Mouse (Mus musculus): Measurements from ENCODE around the gene Trappc1. TPM values are rescaled to one million over a fixed set of nuclear protein-coding genes. Genes with fewer than 3 reads are reported as not detected.
"Not testable (repeated sequence)": the region's sequence is repeated elsewhere in the genome, so short reads cannot be mapped to it uniquely, and the experiment has no call there.

The Trappc1 gene
- polyA plus RNA-seq (2016; fragmentation: Nextera tagmentation; extraction: Ambion mirVana), result 174 and 188 TPM in 2 replicates

DNA sequence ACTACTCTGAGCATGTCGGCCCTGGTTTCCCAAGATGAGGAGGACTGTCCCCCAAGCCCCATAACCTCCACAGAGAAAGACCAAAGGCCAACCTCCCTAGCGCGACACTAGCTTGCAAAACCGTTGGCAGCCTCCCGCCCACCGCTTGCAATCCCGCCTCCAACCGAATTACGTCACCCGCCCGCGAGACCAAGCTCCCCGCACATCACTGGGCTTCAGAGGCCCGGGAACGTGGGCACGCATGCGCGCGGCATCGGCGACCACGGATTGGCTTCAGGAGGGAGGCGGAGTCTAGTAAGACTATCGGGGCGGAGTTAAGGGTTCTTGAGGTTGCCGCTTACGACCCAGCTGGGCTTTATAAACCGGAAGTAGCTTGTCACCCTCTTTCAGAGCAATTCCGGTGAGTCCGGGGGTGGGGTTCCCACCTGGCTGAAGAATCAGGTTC is at the start of gene Trappc1, which contains the start of gene Cntrob:
Trappc1 (plus strand) TSS at position 314 of the 445 bp plus-strand sequence.
Cntrob (minus strand) TSS at position 109 of the 445 bp plus-strand sequence.
- H3K27ac ChIP-seq (replicated peaks), result peak within 1 kb of the TSS; percentile 97
- no peaks in the 10 kb centered on the region for H3K9me3 ChIP-seq (replicated peaks)
- H3K4me3 ChIP-seq, result peak within 1 kb of the TSS; percentile 73
- peak; percentile 100 for DNase-seq (ENCODE audit: low spot score)
- H3K4me1 ChIP-seq, result peaks cover 67% of the 10 kb centered on the region
- peaks cover 25% of the 10 kb centered on the region for H3K36me3 ChIP-seq
- under 1% methylated on average over 30 of the region's 30 CpGs for WGBS
- peaks cover 25% of the 10 kb centered on the region for H3K27me3 ChIP-seq (ENCODE audit: low read depth, poor library complexity, severe bottlenecking)

- DNase-seq (ENCODE audit: low spot score), result no peak
- Histone ChIP-seq H3K27me3 (ENCODE audit: low read depth, poor library complexity, severe bottlenecking) (0 out of 2 replicates have a peak, but pooled peaks cover 2% of the 10 kb centered on the region), H3K4me3 (no peak overlapping the region), H3K9me3 (replicated peaks) (no peaks in the 10 kb centered on the region), H3K27ac (replicated peaks) (no peak overlapping the region), H3K36me3 (no peaks in the 10 kb centered on the region), H3K4me1 (peaks cover 9% of the 10 kb centered on the region)
- WGBS, result 84% methylated on average over 6 of the region's 6 CpGs
Observed at GRCm38 (mm10) chr11:69275650-69276049, 48.1 kb upstream of the Trappc1 start.

DNA sequence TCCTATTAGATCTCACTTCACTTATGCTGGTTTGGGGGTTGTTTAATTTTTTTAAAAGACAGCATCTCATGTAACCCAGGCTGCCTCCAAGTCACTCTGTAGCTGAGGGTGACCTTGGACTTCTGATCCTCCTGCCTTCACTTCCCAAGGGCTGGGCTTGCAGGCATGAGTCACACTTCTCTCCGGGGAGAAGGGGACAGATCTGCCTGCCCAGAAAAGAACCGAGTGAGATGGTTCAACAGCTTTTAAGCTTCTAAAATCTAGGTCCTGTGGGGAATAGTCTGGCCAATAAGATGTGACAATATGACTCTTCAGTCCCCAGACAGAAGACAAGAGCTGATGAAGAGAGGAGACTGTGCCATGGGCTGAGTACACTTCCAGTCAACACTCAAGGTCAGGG is 47.7 kb upstream of the Trappc1 start:
- WGBS, result 77% methylated on average over 2 of the region's 2 CpGs
- DNase-seq (ENCODE audit: low spot score), result no peak
- Histone ChIP-seq H3K27ac (replicated peaks) (no peak overlapping the region), H3K9me3 (replicated peaks) (no peaks in the 10 kb centered on the region), H3K36me3 (no peaks in the 10 kb centered on the region), H3K4me1 (peaks cover 6% of the 10 kb centered on the region), H3K4me3 (no peak overlapping the region), H3K27me3 (ENCODE audit: low read depth, poor library complexity, severe bottlenecking) (no peaks in the 10 kb centered on the region)

- Histone ChIP-seq H3K9me3 (replicated peaks) (no peaks in the 10 kb centered on the region), H3K4me3 (no peak overlapping the region), H3K4me1 (no peaks in the 10 kb centered on the region), H3K36me3 (no peaks in the 10 kb centered on the region), H3K27ac (replicated peaks) (no peak overlapping the region), H3K27me3 (ENCODE audit: low read depth, poor library complexity, severe bottlenecking) (no peaks in the 10 kb centered on the region)
- no peak for DNase-seq (ENCODE audit: low spot score)
- 78% methylated on average over 5 of the region's 5 CpGs for WGBS
Observed at GRCm38 (mm10) chr11:69277267-69277666, 46.5 kb upstream of the Trappc1 start.

DNA sequence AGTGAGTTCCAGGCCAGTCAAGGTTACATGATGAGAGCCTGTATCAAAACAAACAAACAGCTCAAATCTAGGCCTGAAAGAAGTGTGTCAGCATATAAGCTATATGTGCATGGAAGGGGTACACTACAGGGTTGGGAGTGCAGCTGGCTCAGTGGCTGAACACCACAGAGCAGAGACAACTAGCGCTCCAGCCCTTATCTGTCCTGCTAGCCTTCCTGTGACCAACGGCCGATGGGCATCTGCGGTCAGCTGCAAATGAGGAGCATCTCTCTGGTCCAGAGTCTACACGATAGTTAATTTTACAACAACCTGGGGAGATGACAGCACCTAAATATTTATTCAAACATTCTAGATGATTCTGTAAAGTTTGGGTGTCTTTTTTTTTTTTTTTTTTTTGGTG is 32.7 kb upstream of the Trappc1 start:
- WGBS, result 89% methylated on average over 5 of the region's 5 CpGs
- no peaks in the 10 kb centered on the region for H3K9me3 ChIP-seq (replicated peaks)
- H3K27ac ChIP-seq (replicated peaks), result no peak overlapping the region
- H3K27me3 ChIP-seq (ENCODE audit: low read depth, poor library complexity, severe bottlenecking), result no peaks in the 10 kb centered on the region
- no peak for DNase-seq (ENCODE audit: low spot score)
- H3K4me3 ChIP-seq, result no peak overlapping the region
- no peaks in the 10 kb centered on the region for H3K4me1 ChIP-seq
- no peaks in the 10 kb centered on the region for H3K36me3 ChIP-seq

DNA sequence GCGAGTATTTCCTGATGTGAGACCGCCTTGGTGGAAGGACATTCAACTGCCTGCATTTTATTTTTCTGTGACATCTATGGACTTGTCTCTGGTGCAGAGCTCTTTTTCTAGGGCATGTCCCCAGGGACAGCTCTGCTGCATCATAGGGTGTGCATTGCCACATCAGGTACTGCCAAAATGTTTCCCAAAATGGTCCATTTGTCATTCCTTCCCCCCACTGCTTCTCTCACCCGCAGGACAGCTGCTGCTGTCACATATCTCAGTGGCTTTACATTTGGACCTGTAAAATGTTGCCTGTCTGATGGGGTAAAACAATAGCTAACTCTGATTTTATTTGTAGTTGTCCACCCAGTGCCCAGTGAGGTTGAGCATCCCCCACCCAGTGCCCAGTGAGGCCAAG is 28.5 kb upstream of the Trappc1 start:
- H3K27ac ChIP-seq (replicated peaks), result no peak overlapping the region
- H3K9me3 ChIP-seq (replicated peaks), result no peaks in the 10 kb centered on the region
- no peak overlapping the region for H3K4me3 ChIP-seq
- 96% methylated on average over 3 of the region's 3 CpGs for WGBS
- no peaks in the 10 kb centered on the region for H3K27me3 ChIP-seq (ENCODE audit: low read depth, poor library complexity, severe bottlenecking)
- peaks cover 35% of the 10 kb centered on the region for H3K36me3 ChIP-seq
- DNase-seq (ENCODE audit: low spot score), result no peak
- H3K4me1 ChIP-seq, result peaks cover 5% of the 10 kb centered on the region

- Histone ChIP-seq H3K36me3 (peaks cover 60% of the 10 kb centered on the region), H3K9me3 (replicated peaks) (no peaks in the 10 kb centered on the region), H3K27me3 (ENCODE audit: low read depth, poor library complexity, severe bottlenecking) (no peaks in the 10 kb centered on the region), H3K4me1 (peaks cover 5% of the 10 kb centered on the region), H3K4me3 (no peak overlapping the region), H3K27ac (replicated peaks) (no peak overlapping the region)
- 87% methylated on average over 2 of the region's 2 CpGs for WGBS
- no peak for DNase-seq (ENCODE audit: low spot score)
Observed at GRCm38 (mm10) chr11:69297799-69298198, 26.0 kb upstream of the Trappc1 start.

DNA sequence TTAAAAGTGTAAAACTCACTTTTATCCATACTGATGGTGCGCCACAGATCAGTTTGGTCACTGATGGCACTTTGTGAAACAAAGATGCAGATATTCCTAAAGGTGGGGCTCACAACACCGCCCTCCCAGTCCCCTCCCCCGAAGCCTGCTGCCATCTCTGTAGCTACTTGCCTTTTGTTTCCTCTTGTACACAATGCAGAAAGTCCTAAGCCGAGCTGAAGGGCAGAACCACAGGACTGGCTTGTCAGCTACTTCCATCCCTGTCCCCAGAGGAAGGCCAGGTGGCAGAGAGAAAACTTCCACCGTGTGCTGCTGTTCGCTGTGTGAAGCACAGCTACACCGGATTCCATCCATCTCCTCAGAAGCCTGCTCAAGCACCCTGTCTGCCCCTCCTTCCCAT is 25.5 kb upstream of the Trappc1 start:
- WGBS, result 70% methylated on average over 7 of the region's 7 CpGs
- H3K4me1 ChIP-seq, result peaks cover 5% of the 10 kb centered on the region
- H3K4me3 ChIP-seq, result no peak overlapping the region
- H3K36me3 ChIP-seq, result peaks cover 64% of the 10 kb centered on the region
- DNase-seq (ENCODE audit: low spot score), result no peak
- peak overlapping the region; percentile 52; the same call in 1 of the 2 replicates for H3K27ac ChIP-seq (replicated peaks)
- no peaks in the 10 kb centered on the region for H3K9me3 ChIP-seq (replicated peaks)
- no peaks in the 10 kb centered on the region for H3K27me3 ChIP-seq (ENCODE audit: low read depth, poor library complexity, severe bottlenecking)

DNA sequence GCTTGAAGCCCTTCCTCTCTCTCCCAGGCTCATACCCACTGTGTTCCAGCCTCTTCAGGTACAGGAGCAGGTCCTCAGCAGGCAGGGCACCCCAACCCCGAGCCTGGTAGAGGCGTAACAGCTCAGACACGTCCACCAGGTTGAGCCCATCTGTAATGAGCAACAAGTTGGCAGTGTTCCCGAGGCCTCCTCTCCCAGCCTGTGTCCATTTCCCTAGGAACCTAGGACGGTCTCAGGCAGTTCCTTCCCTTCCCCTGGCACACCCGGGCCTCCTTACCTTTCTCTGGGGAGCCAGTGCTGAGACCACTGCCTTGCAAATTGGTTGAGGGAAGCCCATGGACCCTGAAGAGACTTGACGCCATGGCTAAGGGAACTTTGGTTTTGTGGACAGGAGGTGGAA is 21.0 kb upstream of the Trappc1 start:
- Histone ChIP-seq H3K4me1 (peaks cover 5% of the 10 kb centered on the region), H3K27me3 (ENCODE audit: low read depth, poor library complexity, severe bottlenecking) (no peaks in the 10 kb centered on the region), H3K9me3 (replicated peaks) (no peaks in the 10 kb centered on the region), H3K27ac (replicated peaks) (no peak overlapping the region), H3K4me3 (no peak overlapping the region), H3K36me3 (peaks cover 98% of the 10 kb centered on the region)
- no peak for DNase-seq (ENCODE audit: low spot score)
- WGBS, result 89% methylated on average over 7 of the region's 7 CpGs

DNA sequence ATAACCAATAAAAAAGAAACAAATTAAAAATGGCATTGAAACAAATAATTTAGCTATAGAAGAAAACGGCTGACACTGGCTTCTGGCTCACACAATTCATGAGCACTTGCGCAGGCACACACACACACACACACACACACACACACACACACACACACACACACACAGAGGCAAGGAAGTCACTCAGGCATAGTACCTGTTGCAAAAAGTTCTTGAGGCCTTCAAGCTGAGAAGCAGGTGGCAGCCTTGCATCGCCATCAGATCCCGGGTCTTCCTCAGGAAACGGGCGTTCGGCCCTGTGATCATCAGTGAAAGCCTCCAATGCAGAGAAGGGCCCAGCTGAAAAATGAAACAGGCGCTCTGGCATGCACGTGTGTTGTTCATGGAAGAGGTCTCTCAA is 18.5 kb upstream of the Trappc1 start:
- Histone ChIP-seq H3K36me3 (peaks cover 100% of the 10 kb centered on the region), H3K27ac (replicated peaks) (no peak overlapping the region), H3K9me3 (replicated peaks) (no peaks in the 10 kb centered on the region), H3K27me3 (ENCODE audit: low read depth, poor library complexity, severe bottlenecking) (no peaks in the 10 kb centered on the region), H3K4me3 (no peak overlapping the region), H3K4me1 (no peaks in the 10 kb centered on the region)
- DNase-seq (ENCODE audit: low spot score), result no peak
- WGBS, result 94% methylated on average over 9 of the region's 9 CpGs

GRCm38 (mm10) chr11:69306039-69306438 is 17.7 kb upstream of the Trappc1 start:
- DNase-seq (ENCODE audit: low spot score), result no peak
- H3K27ac ChIP-seq (replicated peaks), result no peak overlapping the region
- peaks cover 100% of the 10 kb centered on the region for H3K36me3 ChIP-seq
- no peaks in the 10 kb centered on the region for H3K27me3 ChIP-seq (ENCODE audit: low read depth, poor library complexity, severe bottlenecking)
- WGBS, result 93% methylated on average over 2 of the region's 2 CpGs
- no peak overlapping the region for H3K4me3 ChIP-seq
- no peaks in the 10 kb centered on the region for H3K9me3 ChIP-seq (replicated peaks)
- no peaks in the 10 kb centered on the region for H3K4me1 ChIP-seq

DNA sequence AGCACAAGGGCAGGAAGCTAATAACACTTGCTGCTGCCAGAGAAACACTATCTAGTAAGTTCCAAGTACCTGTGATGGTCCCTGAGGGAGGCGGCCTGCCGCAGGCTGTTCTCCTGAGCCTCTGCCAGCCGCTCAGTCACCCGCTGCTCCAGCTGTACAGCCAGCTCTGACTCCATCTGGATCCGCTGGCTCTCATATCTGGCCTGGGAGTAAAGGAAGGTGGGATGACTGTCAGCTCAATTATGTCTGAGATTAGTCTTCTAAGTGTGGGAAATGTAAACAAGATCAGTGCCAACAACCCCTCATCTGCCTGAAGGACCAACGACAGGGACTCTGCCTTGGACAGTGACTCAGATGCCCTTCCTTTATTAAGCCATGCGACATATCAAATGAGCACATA is 12.5 kb upstream of the Trappc1 start:
- H3K9me3 ChIP-seq (replicated peaks), result no peaks in the 10 kb centered on the region
- 86% methylated on average over 7 of the region's 7 CpGs for WGBS
- H3K4me1 ChIP-seq, result peaks cover 9% of the 10 kb centered on the region
- no peak overlapping the region for H3K27ac ChIP-seq (replicated peaks)
- H3K27me3 ChIP-seq (ENCODE audit: low read depth, poor library complexity, severe bottlenecking), result no peaks in the 10 kb centered on the region
- no peak for DNase-seq (ENCODE audit: low spot score)
- H3K4me3 ChIP-seq, result no peak overlapping the region
- peaks cover 97% of the 10 kb centered on the region for H3K36me3 ChIP-seq

GRCm38 (mm10) chr11:69316361-69316760 is 7.4 kb upstream of the Trappc1 start:
- H3K27me3 ChIP-seq (ENCODE audit: low read depth, poor library complexity, severe bottlenecking), result no peaks in the 10 kb centered on the region
- no peak for DNase-seq (ENCODE audit: low spot score)
- H3K4me1 ChIP-seq, result peaks cover 13% of the 10 kb centered on the region
- H3K36me3 ChIP-seq, result peaks cover 95% of the 10 kb centered on the region
- 95% methylated on average over 6 of the region's 6 CpGs for WGBS
- no peak overlapping the region for H3K27ac ChIP-seq (replicated peaks)
- no peaks in the 10 kb centered on the region for H3K9me3 ChIP-seq (replicated peaks)
- H3K4me3 ChIP-seq, result no peak overlapping the region; the same call in 1 of the 2 replicates

GRCm38 (mm10) chr11:69318000-69318399 is 5.8 kb upstream of the Trappc1 start:
- H3K36me3 ChIP-seq, result peaks cover 80% of the 10 kb centered on the region
- not testable (repeated sequence) for H3K27ac ChIP-seq (replicated peaks)

More at GRCm38 (mm10) chr11:69318000-69318399, 5.8 kb upstream of the Trappc1 start:
- DNase-seq (ENCODE audit: low spot score); H3K27me3 ChIP-seq (ENCODE audit: low read depth, poor library complexity, severe bottlenecking); H3K4me3 ChIP-seq; H3K9me3 ChIP-seq (replicated peaks): not testable (repeated sequence)
- peaks cover 23% of the 10 kb centered on the region for H3K4me1 ChIP-seq
- WGBS, result 92% methylated on average over 3 of the region's 3 CpGs
